Mouse (Mus musculus) forebrain, embryonic 16.5 days (tissue): ENCODE measurements around the gene Ak8. TPM values are rescaled to one million over a fixed set of nuclear protein-coding genes. Genes with fewer than 3 reads are reported as not detected.
A peak's percentile ranks its signal among the peaks of the same experiment; 100 is the strongest.

ENCODE experiments used
- ATAC-seq: fragments of 200-750 bp; cut with Nextera tagmentation; 2 replicates; pipeline ENCODE4 v1.8.0; 2017; ENCODE audit warnings: mild to moderate bottlenecking, moderate library complexity
- H3K27ac ChIP-seq: fragments of 300-500 bp; sonication (generic); 2 replicates; pipeline ENCODE4 v1.5.1; 2014; ENCODE audit warnings: low read length, control low read depth
- H3K27me3 ChIP-seq: fragments of 300-500 bp; sonication (generic); replicated peaks from 2 replicates; pipeline ENCODE4 v1.6.1; 2014; ENCODE audit warnings: low read length; ENCODE audit not compliant: control insufficient read depth, insufficient read depth
- H3K36me3 ChIP-seq: fragments of 300-500 bp; sonication (generic); 2 replicates; pipeline ENCODE4 v1.6.1; 2014; ENCODE audit not compliant: control insufficient read depth, insufficient read depth
- H3K4me1 ChIP-seq: fragments of 300-500 bp; sonication (generic); replicated peaks from 2 replicates; pipeline ENCODE4 v1.6.1; 2014; ENCODE audit warnings: low read length; ENCODE audit not compliant: control insufficient read depth, insufficient read depth
- H3K4me2 ChIP-seq: fragments of 300-500 bp; sonication (generic); 2 replicates; pipeline ENCODE4 v1.6.1; 2014; ENCODE audit warnings: mild to moderate bottlenecking, low read length, control low read depth
- H3K4me3 ChIP-seq: fragments of 300-500 bp; sonication (generic); replicated peaks from 2 replicates; pipeline ENCODE4 v1.5.1; 2014; ENCODE audit warnings: mild to moderate bottlenecking, low read length, control low read depth
- H3K9ac ChIP-seq: fragments of 300-500 bp; sonication (generic); replicated peaks from 2 replicates; pipeline ENCODE4 v1.6.1; 2014; ENCODE audit warnings: low read depth, low read length, control low read depth
- H3K9me3 ChIP-seq: fragments of 300-500 bp; sonication (generic); 2 replicates; pipeline ENCODE4 v1.6.1; 2016; ENCODE audit warnings: low read length; ENCODE audit not compliant: control insufficient read depth
- WGBS: fragments of 180-500 bp; shearing (Covaris S2); extraction: QIAGEN DNeasy Blood & Tissue Kit; methylation state at CpG from one replicate; pipeline ENCODE4 v1.1.7; 2014; 5-methylcytosine and 5-hydroxymethylcytosine counted together
- polyA plus RNA-seq: library from polyadenylated mRNA; unstranded; fragments of >200 nt; fragmentation: Nextera tagmentation; extraction: Ambion mirVana; gene quantifications from 2 replicates; pipeline ENCODE4 v1.2.1, GENCODE M21; 2015

Gene Ak8
- polyA plus RNA-seq, 1 experiment from 2014 or later: 1.0 TPM

GRCm38 (mm10) chr2:28797490-28798106 lies 97.6 kb downstream of the Ak8 start:
- ATAC-seq: peak; percentile 94
- WGBS: 6% methylated on average over 18 of the region's 18 CpGs
- no peak overlapping the region for H3K4me3 ChIP-seq
- peaks cover 35% of the 10 kb centered on the region for H3K4me1 ChIP-seq
- H3K9ac ChIP-seq: no peak overlapping the region
- peak overlapping the region; percentile 73 for H3K27ac ChIP-seq
- H3K4me2 ChIP-seq: peak overlapping the region; percentile 35
- no peaks in the 10 kb centered on the region for H3K36me3 ChIP-seq
- no peaks in the 10 kb centered on the region for H3K9me3 ChIP-seq
- peaks cover 6% of the 10 kb centered on the region; the same call in 1 of the 2 replicates for H3K27me3 ChIP-seq

DNA sequence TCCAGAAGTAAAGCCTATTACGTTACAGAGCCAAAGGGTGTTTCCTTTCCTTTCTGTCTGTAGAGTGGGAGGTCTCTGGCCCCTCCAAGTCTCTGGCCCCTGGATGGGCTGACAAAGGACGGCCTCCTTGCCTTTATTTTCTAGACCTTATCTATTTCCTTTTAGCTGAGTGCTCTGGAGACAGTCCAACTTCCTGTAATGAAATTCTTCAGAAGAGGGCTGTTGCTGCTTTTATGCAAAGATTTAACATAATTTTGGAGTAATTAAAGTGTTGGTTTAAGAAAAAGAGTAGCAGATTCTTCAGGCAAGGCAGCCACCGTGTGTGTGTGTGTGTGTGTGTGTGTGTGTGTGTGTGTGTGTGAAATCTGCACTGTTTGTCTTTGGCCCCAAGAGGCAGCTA lies 98.4 kb downstream of the Ak8 start:
- H3K4me1 ChIP-seq: peaks cover 31% of the 10 kb centered on the region
- H3K4me3 ChIP-seq: no peak overlapping the region
- 0 out of 2 replicates have a peak, but pooled peaks have one; percentile 8 for ATAC-seq
- H3K9ac ChIP-seq: no peak overlapping the region
- WGBS: 10% methylated on average over 3 of the region's 3 CpGs
- no peaks in the 10 kb centered on the region for H3K36me3 ChIP-seq
- H3K9me3 ChIP-seq: no peaks in the 10 kb centered on the region
- H3K4me2 ChIP-seq: peak overlapping the region; percentile 35
- H3K27ac ChIP-seq: peak overlapping the region; percentile 84
- peaks cover 6% of the 10 kb centered on the region; the same call in 1 of the 2 replicates for H3K27me3 ChIP-seq

DNA sequence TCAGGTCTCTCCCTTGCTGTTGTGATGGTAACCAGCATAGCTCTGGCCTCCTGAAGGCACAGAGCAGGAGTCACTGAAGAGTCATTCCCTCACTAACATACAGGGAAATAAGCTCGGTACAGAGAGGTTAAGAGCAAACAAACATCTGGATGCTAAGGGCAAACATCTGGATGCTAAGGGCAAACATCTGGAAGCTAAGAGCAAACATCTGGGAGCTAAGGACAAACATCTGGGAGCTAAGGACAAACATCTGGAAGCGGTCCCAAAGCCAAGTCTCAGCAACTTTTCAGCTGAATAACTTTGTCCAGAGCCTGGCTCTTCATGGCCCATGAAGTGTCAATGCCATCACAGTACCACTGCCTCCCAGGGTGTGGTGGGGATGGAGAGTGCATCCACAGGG lies 99.6 kb downstream of the Ak8 start:
- Histone ChIP-seq H3K27me3 (peaks cover 3% of the 10 kb centered on the region; the same call in 1 of the 2 replicates), H3K9ac (no peak overlapping the region), H3K36me3 (no peaks in the 10 kb centered on the region), H3K9me3 (no peaks in the 10 kb centered on the region), H3K4me2 (no peak overlapping the region), H3K27ac (no peak overlapping the region), H3K4me1 (peaks cover 31% of the 10 kb centered on the region), H3K4me3 (no peak overlapping the region)
- no peak for ATAC-seq
- WGBS: 82% methylated on average over 2 of the region's 2 CpGs

DNA sequence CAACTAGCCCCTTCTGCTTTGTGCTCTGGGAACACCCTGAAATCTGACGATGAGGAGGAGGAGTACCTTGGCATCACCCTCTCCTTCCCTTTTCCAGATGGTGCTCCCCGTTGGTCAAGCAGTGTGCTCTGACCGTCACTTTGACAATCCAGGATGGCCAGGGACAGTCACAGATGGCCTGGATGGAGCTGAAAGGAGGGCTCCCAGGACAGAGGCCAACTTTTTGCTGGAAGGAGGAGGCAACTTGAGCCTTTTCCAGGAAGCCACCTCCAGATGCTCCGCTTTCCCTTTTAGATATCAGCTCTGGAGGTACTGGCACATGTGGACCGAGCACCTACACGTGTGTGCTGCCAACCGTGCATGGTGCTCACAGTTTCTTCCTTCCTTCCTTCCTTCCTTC lies 103.4 kb downstream of the Ak8 start:
- Histone ChIP-seq H3K27ac (no peak overlapping the region), H3K4me3 (no peak overlapping the region), H3K27me3 (peaks cover 3% of the 10 kb centered on the region; the same call in 1 of the 2 replicates), H3K4me2 (no peak overlapping the region), H3K9ac (no peak overlapping the region), H3K4me1 (peaks cover 13% of the 10 kb centered on the region), H3K9me3 (no peaks in the 10 kb centered on the region), H3K36me3 (no peaks in the 10 kb centered on the region)
- ATAC-seq: no peak
- 82% methylated on average over 7 of the region's 7 CpGs for WGBS

GRCm38 (mm10) chr2:28808841-28809240 lies 108.9 kb downstream of the Ak8 start:
- Histone ChIP-seq H3K4me1 (no peaks in the 10 kb centered on the region), H3K9me3 (no peaks in the 10 kb centered on the region), H3K36me3 (no peaks in the 10 kb centered on the region), H3K4me3 (no peak overlapping the region), H3K27ac (no peak overlapping the region), H3K9ac (no peak overlapping the region), H3K4me2 (no peak overlapping the region), H3K27me3 (peaks cover 4% of the 10 kb centered on the region; the same call in 1 of the 2 replicates)
- 78% methylated on average over 6 of the region's 6 CpGs for WGBS
- no peak for ATAC-seq

DNA sequence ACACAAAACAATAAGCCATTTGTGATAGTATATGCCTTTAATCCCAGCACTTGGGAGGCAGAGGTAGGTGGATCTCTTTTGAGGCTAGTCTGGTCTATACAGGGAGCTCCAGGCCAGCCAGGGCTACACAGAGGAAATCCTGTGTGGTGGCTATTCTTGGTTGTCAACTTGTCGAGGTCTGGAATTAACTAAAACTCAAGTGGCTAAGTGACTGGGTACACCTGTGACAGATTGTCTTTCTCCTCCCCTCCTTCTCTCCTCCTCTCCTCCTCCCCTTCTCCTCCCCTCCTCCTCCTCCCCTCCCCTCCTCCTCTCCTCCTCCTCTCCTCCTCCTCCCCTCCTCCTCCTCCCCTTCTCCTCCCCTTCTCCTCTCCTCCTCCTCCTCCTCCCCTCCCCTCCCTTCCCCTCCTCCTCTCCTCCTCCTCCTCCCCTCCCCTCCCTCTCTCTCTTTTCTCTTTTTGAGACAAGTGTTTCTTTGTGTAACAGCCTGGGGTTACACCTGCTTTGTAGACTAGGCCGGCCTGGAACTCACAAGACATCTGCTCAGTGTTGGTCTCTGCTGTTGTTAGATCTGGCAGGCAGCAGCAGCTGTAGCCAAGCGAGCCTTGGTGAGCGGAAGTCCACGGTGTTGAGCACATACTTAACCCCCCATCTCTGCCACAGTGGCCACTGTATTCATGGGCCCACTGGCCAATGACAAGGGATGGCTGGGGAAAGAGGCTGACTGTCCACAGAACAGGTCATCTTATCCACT lies 110.5 kb downstream of the Ak8 start:
- WGBS: 20% methylated on average over 5 of the region's 5 CpGs
- ATAC-seq: no peak
- Histone ChIP-seq H3K36me3 (no peaks in the 10 kb centered on the region), H3K4me3 (no peak overlapping the region), H3K9ac (no peak overlapping the region), H3K9me3 (no peaks in the 10 kb centered on the region), H3K4me2 (no peak overlapping the region), H3K27ac (no peak overlapping the region), H3K27me3 (peaks cover 4% of the 10 kb centered on the region; the same call in 1 of the 2 replicates), H3K4me1 (no peaks in the 10 kb centered on the region)

DNA sequence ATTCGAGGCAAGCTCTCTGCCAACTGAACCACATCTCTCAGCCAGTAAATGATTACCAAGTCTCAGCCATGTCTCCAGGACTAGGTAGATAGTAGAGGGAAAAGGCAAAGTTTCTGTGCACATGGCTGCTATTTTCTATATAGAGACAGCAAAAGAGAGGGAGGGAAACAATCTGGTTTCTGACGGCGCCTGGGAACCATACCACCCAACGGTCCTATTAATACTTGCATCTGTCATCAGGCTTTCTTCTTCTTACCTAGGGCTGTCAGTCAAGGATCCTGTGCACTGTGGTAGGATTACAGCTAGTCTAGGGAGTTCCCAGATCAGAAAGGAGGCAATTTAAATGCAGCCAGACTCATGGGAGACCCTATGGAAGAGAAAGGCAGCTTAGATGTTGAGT lies 118.9 kb downstream of the Ak8 start:
- Histone ChIP-seq H3K27me3 (no peaks in the 10 kb centered on the region), H3K9ac (no peak overlapping the region), H3K4me1 (no peaks in the 10 kb centered on the region), H3K9me3 (no peaks in the 10 kb centered on the region), H3K27ac (no peak overlapping the region), H3K4me2 (no peak overlapping the region), H3K36me3 (peaks cover 2% of the 10 kb centered on the region; the same call in 1 of the 2 replicates), H3K4me3 (no peak overlapping the region)
- ATAC-seq: no peak
- 77% methylated on average over 4 of the region's 4 CpGs for WGBS

DNA sequence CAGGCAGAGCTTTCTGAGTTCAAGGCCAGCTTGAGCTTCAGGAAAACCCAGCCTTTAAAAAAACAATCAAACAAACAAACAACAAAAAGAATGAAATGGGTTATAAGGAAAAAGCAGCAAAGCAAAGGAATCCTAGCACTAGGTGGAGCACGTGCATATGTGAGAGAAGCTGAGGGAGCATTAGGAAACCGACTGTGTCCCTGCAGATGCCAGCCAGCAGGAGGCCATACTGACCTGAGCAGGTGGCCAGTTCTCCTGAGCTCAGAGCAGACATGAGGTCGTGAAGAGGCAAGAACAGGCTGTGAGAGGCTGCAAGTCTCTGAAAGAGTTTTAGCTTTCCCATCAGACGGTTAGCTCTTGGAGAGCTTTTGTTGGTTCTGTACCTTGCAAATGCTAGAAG lies 129.3 kb downstream of the Ak8 start:
- Histone ChIP-seq H3K36me3 (peaks cover 43% of the 10 kb centered on the region), H3K4me1 (no peaks in the 10 kb centered on the region), H3K9me3 (no peaks in the 10 kb centered on the region), H3K9ac (no peak overlapping the region), H3K4me2 (no peak overlapping the region), H3K4me3 (no peak overlapping the region), H3K27ac (no peak overlapping the region), H3K27me3 (no peaks in the 10 kb centered on the region)
- 43% methylated on average over 4 of the region's 4 CpGs for WGBS
- no peak for ATAC-seq

GRCm38 (mm10) chr2:28836181-28836940 lies 136.4 kb downstream of the Ak8 start:
- H3K36me3 ChIP-seq: peaks cover 30% of the 10 kb centered on the region
- H3K27me3 ChIP-seq: no peaks in the 10 kb centered on the region
- no peak overlapping the region for H3K4me3 ChIP-seq
- no peak overlapping the region for H3K4me2 ChIP-seq
- H3K9ac ChIP-seq: no peak overlapping the region
- peaks cover 20% of the 10 kb centered on the region for H3K4me1 ChIP-seq
- 77% methylated on average over 3 of the region's 3 CpGs for WGBS
- no peaks in the 10 kb centered on the region for H3K9me3 ChIP-seq
- ATAC-seq: no peak
- no peak overlapping the region for H3K27ac ChIP-seq
